Mouse (Mus musculus) adrenal gland, postnatal 4 days (tissue): ENCODE results near the gene Car9. TPM values are rescaled to one million over a fixed set of nuclear protein-coding genes. Genes with fewer than 3 reads are reported as not detected.
"Not testable (repeated sequence)": the region's sequence is repeated elsewhere in the genome, so short reads cannot be mapped to it uniquely, and the experiment has no call there.

ENCODE experiments used
- DNase-seq, 2 experiments: peaks; one replicate each; pipeline ENCODE4 v3.0.0; 2021 to 2022; ENCODE audit warnings: low spot score in 2 of 2, mixed read lengths in 2 of 2
- total RNA-seq, 2 experiments: library from RNA; stranded (reverse); gene quantifications; 2 replicates each; pipeline ENCODE4 v1.2.3; 2021

The Car9 gene
- total RNA-seq, 2 experiments from 2014 or later = 1.4 to 1.5 TPM

- peak; percentile 74 to 75 for DNase-seq
Observed at GRCm38 (mm10) chr4:43519956-43520355, 13.2 kb downstream of the Car9 start.

GRCm38 (mm10) chr4:43527880-43528279, 21.1 kb downstream of the Car9 start:
- no peak for DNase-seq

GRCm38 (mm10) chr4:43528487-43528886, 21.7 kb downstream of the Car9 start:
- DNase-seq = no peak

DNA sequence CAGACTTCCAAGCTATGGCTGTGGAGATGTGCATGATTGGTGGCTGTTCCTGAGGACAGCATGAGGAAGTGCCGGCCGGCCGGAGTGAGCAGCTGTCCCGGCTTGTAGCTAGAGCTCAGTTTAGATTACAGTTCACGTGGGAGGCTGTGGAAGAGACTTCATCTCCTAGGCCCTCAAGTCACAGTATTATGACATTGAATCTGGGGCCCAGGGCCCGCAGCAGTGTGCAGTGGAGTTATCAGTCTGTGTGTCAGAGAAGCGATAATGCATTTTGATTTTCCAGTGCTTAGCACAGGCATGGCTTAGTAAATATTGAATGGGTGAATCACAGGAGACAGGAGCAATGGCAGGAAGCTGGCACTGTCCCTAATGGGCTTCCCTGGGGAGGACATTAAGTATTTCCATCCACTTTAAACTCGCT, 23.3 kb downstream of the Car9 start:
- no peak for DNase-seq

DNA sequence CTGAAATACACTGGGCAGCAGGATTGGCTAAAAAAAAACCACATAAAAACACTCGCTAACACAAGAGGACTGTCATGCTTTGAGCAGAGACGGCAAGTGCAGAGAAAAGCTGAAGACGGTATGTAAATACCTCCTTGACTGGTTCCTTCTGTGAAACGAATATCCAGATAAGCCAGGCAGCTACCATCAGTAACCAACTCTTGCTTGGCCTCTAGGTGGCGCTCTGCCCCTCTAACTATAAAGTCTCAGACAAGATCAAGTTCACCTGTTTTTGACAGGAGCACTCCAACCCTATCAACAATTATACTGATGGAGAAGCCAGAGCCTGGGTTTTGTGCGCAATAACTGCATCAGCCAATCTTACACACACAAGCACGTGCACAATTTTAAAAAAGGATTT, 23.8 kb downstream of the Car9 start:
- peak in 1 of 2 experiments; percentile 71 for DNase-seq

- DNase-seq = no peak
Observed at GRCm38 (mm10) chr4:43533270-43533669, 26.5 kb downstream of the Car9 start.

GRCm38 (mm10) chr4:43535628-43536027, 28.9 kb downstream of the Car9 start:
- DNase-seq = no peak

GRCm38 (mm10) chr4:43536031-43536430, 29.3 kb downstream of the Car9 start:
- no peak for DNase-seq

- no peak for DNase-seq
Observed at GRCm38 (mm10) chr4:43542044-43542443, 35.3 kb downstream of the Car9 start.

DNA sequence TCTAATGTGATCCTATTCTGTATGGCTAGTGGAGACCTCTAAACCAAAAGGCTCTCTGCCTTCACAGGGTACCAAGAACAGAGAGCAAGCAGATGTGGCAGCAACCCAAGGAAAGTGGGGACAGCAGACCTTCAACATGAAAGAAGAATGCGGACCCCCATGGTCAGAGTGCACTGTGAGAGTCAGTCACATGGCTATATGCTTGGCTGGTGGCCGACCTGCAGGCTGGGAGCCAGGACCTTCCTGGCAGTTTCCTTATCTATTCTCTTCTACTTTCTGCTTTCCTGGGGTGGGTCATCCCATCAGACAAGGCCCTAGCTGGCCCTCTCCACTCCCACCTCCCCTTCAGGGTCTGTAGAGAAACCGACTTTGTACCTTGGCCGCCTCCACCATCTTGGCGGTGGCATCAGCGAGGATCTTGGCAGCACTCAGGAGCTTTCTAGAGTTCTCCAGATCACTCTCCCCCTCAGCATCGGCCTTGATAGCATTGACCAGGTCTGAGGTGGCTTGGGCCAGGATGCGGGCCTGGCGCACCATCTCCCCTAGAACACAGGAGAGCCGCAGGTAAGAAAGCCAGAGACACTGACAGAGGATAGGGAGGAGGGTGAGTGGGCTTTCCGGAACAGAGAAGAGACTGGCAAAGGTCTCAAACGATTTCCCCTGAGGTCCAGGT, 39.7 kb downstream of the Car9 start:
- no peak for DNase-seq

- no peak for DNase-seq
Observed at GRCm38 (mm10) chr4:43547160-43547559, 40.4 kb downstream of the Car9 start.

- DNase-seq = no peak
Observed at GRCm38 (mm10) chr4:43549055-43549454, 42.3 kb downstream of the Car9 start.

DNA sequence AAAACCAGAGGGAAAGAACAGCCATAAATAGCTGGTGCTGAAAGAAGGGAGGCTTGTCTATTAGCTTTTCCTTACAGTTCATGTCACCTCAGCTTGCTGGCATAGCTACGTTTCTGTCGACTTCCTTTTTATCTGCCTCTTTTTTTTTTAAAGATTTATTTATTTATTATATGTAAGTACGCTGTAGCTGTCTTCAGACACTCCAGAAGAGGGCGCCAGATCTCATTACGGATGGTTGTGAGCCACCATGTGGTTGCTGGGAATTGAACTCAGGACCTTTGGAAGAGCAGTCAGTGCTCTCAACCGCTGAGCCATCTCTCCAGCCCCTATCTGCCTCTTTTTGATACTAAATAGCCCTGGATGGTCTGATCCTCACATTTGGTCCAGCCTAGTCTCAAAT, 45.1 kb downstream of the Car9 start:
- not testable (repeated sequence) for DNase-seq

- DNase-seq = no peak
Observed at GRCm38 (mm10) chr4:43552437-43552836, 45.7 kb downstream of the Car9 start.

DNA sequence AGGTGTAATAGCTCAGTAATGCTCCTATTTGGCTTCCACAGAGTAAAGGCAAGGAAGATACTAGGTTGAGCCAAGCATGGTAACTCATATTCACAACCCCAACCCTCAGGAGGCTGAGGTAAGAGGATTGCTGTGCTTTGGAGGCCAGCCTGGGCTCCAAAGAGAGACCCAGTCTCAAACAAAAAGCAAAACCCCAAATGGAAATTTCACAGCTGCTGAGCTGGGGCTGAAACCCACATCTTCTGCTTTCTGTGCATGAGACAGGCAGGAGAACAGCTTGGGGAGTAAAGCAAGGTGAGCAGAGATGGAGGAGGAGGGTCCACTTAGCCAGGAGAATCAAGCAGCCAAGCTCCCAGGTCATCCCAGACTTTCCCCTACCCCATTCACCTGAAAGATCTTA, 47.1 kb downstream of the Car9 start:
- DNase-seq = no peak

GRCm38 (mm10) chr4:43555926-43556325, 49.2 kb downstream of the Car9 start:
- no peak for DNase-seq

DNA sequence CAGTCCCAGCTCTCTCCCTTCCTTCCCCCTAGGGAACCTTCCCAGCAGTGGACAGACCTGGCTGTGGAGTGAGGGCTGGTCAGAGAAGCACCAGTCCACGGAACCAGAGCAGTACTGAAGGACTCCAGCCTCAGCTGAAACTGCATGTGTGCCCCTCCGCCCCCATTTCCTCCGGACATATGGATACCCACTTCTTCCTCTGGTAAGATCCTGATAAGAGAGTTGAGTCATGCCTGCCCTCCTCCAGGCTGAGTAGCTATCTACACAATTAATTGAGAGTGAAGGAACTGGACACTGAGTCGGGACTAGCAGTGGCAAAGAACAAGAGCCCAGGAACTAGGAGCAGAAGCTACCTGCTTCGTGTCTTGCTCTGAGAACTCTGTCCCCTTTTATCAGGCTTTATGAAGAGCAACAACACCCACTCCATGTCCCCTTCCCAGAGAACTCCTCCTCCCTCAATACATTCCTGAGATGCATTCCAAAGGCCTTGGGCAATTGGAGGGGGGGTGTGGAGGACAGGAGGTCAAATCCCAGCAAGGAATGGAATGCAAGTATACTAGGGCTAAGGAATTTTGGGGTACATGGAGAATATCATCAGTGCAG, 51.4 kb downstream of the Car9 start:
- no peak for DNase-seq

GRCm38 (mm10) chr4:43558631-43559356, 52.0 kb downstream of the Car9 start:
- DNase-seq = peak; percentile 42 to 63

DNA sequence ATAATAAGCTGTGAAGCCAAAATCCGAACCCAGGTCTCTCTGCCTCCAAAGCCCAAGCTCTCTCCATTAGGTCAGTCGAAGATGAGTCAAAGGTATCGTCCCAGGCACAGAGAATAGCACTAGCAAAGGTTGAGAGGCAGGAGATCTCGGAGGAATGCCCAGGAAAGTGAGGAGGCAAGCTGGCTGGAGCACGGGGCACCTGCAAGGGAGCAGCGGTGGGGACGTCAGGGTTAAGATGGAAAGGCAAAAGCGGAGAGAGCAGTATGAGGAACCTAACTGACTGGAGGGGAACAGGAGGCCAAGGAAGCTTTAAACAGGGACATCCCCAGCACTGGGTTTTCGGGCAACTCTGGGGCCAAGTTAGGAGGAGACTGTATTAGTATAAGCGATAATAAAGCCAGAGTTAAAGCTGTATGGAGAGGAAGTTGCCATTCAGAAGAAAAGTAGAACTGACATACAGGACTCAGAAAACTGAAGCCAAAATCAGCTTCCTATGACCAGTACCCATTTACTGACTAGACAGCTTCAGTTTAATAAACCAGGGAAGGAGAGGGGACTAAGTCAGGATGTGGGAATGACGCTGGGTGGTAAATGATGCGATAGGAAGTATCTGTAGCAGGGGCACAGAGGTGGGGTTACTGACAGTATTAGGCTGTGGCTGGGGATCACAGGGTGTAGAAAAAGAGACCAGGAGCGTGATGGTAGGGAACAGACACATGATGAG, 52.9 kb downstream of the Car9 start:
- no peak for DNase-seq

GRCm38 (mm10) chr4:43560243-43560611, 53.5 kb downstream of the Car9 start:
- no peak for DNase-seq

DNA sequence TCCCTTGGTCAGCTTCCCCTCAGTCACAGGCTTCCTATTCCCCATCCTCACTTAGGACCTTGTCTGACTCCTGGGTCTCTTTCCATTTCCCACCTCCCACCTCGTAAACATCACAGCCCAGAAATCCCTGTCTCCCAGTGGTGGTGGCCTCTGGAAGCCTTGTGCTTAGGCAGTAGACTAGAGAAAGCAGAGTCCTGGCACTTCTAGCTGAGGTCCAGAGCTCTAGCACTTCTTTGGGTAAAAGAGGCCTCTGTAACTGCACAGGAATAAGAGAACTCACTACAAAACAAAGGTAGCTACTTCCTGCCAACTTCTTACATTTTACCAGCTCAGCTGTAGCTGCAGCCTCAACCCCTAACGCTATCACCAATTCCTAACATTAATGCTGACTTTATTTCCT, 54.2 kb downstream of the Car9 start:
- DNase-seq = no peak
